Mouse (Mus musculus) stomach, postnatal 0 days (tissue): ENCODE data around the gene Abhd14b. TPM values are rescaled to one million over a fixed set of nuclear protein-coding genes. Genes with fewer than 3 reads are reported as not detected.

ENCODE experiments used
- ATAC-seq: fragments of 200-750 bp; cut with Nextera tagmentation; 2 replicates; pipeline ENCODE4 v1.8.0; 2017; ENCODE audit not compliant: low FRiP score, low TSS enrichment
- DNase-seq: peaks from one replicate; pipeline ENCODE4 v3.0.0-alpha.2; 2016; ENCODE audit warnings: low spot score
- H3K27ac ChIP-seq: fragments of 300-500 bp; sonication (generic); replicated peaks from 2 replicates; pipeline ENCODE4 v1.5.1; 2014; ENCODE audit warnings: mild to moderate bottlenecking, control low read depth
- H3K27me3 ChIP-seq: fragments of 300-500 bp; sonication (generic); 2 replicates; pipeline ENCODE4 v1.6.1; 2014; ENCODE audit warnings: low read length; ENCODE audit not compliant: control insufficient read depth, insufficient read depth
- H3K36me3 ChIP-seq: fragments of 300-500 bp; sonication (generic); 2 replicates; pipeline ENCODE4 v1.6.1; 2014; ENCODE audit warnings: low read length, mixed read lengths; ENCODE audit not compliant: control insufficient read depth, insufficient read depth
- H3K4me1 ChIP-seq: fragments of 300-500 bp; sonication (generic); replicated peaks from 2 replicates; pipeline ENCODE4 v1.6.1; 2014; ENCODE audit warnings: antibody characterized with exemption; ENCODE audit not compliant: control insufficient read depth, insufficient read depth
- H3K4me2 ChIP-seq: fragments of 300-500 bp; sonication (generic); replicated peaks from 2 replicates; pipeline ENCODE4 v1.6.1; 2014; ENCODE audit warnings: low read depth, mild to moderate bottlenecking, control low read depth, moderate library complexity
- H3K4me3 ChIP-seq: fragments of 300-500 bp; sonication (generic); 2 replicates; pipeline ENCODE4 v1.5.1; 2014; ENCODE audit warnings: low read depth, low read length, control low read depth
- H3K9ac ChIP-seq: fragments of 300-500 bp; sonication (generic); 2 replicates; pipeline ENCODE4 v1.6.1; 2014; ENCODE audit warnings: mild to moderate bottlenecking, low read length, control low read depth, mixed read lengths
- H3K9me3 ChIP-seq: fragments of 300-500 bp; sonication (generic); 2 replicates; pipeline ENCODE4 v1.6.1; 2016; ENCODE audit warnings: low read length; ENCODE audit not compliant: control insufficient read depth
- CTCF ChIP-seq: IDR thresholded peaks from 2 replicates; pipeline ENCODE4 v1.5.1; 2016; ENCODE audit warnings: antibody characterized with exemption, low read depth, mild to moderate bottlenecking, moderate library complexity
- EP300 ChIP-seq: optimal IDR thresholded peaks from 2 replicates; pipeline ENCODE3; 2016; ENCODE audit warnings: antibody characterized with exemption
- WGBS: fragments of 180-500 bp; shearing (Covaris S2); extraction: QIAGEN DNeasy Blood & Tissue Kit; methylation state at CpG from one replicate; pipeline ENCODE4 v1.1.7; 2014; 5-methylcytosine and 5-hydroxymethylcytosine counted together
- polyA plus RNA-seq: library from polyadenylated mRNA; unstranded; fragments of >200 nt; fragmentation: Nextera tagmentation; extraction: Ambion mirVana; gene quantifications from 2 replicates; pipeline ENCODE4 v1.2.1, GENCODE M21; 2015

Gene Abhd14b
- polyA plus RNA-seq, 1 experiment from 2014 or later: 39.0 TPM

- Histone ChIP-seq H3K4me3 (no peak overlapping the region), H3K27ac (no peak overlapping the region), H3K27me3 (no peaks in the 10 kb centered on the region), H3K9me3 (no peaks in the 10 kb centered on the region), H3K36me3 (no peaks in the 10 kb centered on the region), H3K4me1 (peaks cover 10% of the 10 kb centered on the region; the same call in 1 of the 2 replicates), H3K4me2 (no peak overlapping the region), H3K9ac (no peak overlapping the region)
- no peak for ATAC-seq
- TF ChIP-seq CTCF (no peak), EP300 (no peak)
- 85% methylated on average over 5 of the region's 5 CpGs for WGBS
- no peak for DNase-seq
These were observed 10.7 kb downstream of the Abhd14b start for GRCm38 (mm10) chr9:106457920-106458319.

- WGBS: 81% methylated on average over 15 of the region's 15 CpGs
These were observed 12.7 kb downstream of the Abhd14b start for GRCm38 (mm10) chr9:106459946-106460345.

GRCm38 (mm10) chr9:106460401-106461025, 13.3 kb downstream of the Abhd14b start:
- Histone ChIP-seq H3K4me3 (no peak overlapping the region), H3K4me2 (no peak overlapping the region), H3K9ac (no peak overlapping the region), H3K36me3 (no peaks in the 10 kb centered on the region), H3K27ac (no peak overlapping the region), H3K4me1 (0 out of 2 replicates have a peak, but pooled peaks cover 2% of the 10 kb centered on the region), H3K9me3 (no peaks in the 10 kb centered on the region), H3K27me3 (no peaks in the 10 kb centered on the region)
- TF ChIP-seq EP300 (no peak), CTCF (no peak)
- DNase-seq (no peak), ATAC-seq (no peak)
- 76% methylated on average over 18 of the region's 18 CpGs for WGBS

More at GRCm38 (mm10) chr9:106459946-106460345, 12.7 kb downstream of the Abhd14b start:
- no peaks in the 10 kb centered on the region for H3K36me3 ChIP-seq
- no peak overlapping the region for H3K4me3 ChIP-seq
- H3K4me1 ChIP-seq: peaks cover 4% of the 10 kb centered on the region; the same call in 1 of the 2 replicates
- DNase-seq (no peak), ATAC-seq (no peak)
- no peaks in the 10 kb centered on the region for H3K9me3 ChIP-seq
- H3K4me2 ChIP-seq: no peak overlapping the region
- no peak overlapping the region for H3K27ac ChIP-seq
- no peak overlapping the region for H3K9ac ChIP-seq
- TF ChIP-seq EP300 (no peak), CTCF (no peak)
- no peaks in the 10 kb centered on the region for H3K27me3 ChIP-seq

- Histone ChIP-seq H3K4me3 (no peak overlapping the region), H3K9me3 (no peaks in the 10 kb centered on the region), H3K27ac (no peak overlapping the region), H3K4me1 (0 out of 2 replicates have a peak, but pooled peaks cover 2% of the 10 kb centered on the region), H3K36me3 (no peaks in the 10 kb centered on the region), H3K27me3 (peaks cover 2% of the 10 kb centered on the region; the same call in 1 of the 2 replicates), H3K9ac (no peak overlapping the region), H3K4me2 (no peak overlapping the region)
- 88% methylated on average over 9 of the region's 9 CpGs for WGBS
- TF ChIP-seq CTCF: no peak
- no peak for TF ChIP-seq EP300
- ATAC-seq (no peak), DNase-seq (no peak)
These were observed 13.8 kb downstream of the Abhd14b start for GRCm38 (mm10) chr9:106461026-106461415.

GRCm38 (mm10) chr9:106461641-106462429, 14.6 kb downstream of the Abhd14b start:
- TF ChIP-seq CTCF (no peak), EP300 (no peak)
- DNase-seq (no peak), ATAC-seq (no peak)
- peaks cover 2% of the 10 kb centered on the region; the same call in 1 of the 2 replicates for H3K27me3 ChIP-seq
- no peak overlapping the region for H3K27ac ChIP-seq
- no peaks in the 10 kb centered on the region for H3K36me3 ChIP-seq
- H3K4me3 ChIP-seq: no peak overlapping the region
- no peak overlapping the region for H3K4me2 ChIP-seq
- H3K4me1 ChIP-seq: no peaks in the 10 kb centered on the region
- no peak overlapping the region for H3K9ac ChIP-seq
- 88% methylated on average over 16 of the region's 16 CpGs for WGBS
- no peaks in the 10 kb centered on the region for H3K9me3 ChIP-seq

- ATAC-seq: no peak
- H3K36me3 ChIP-seq: no peaks in the 10 kb centered on the region
- H3K4me1 ChIP-seq: no peaks in the 10 kb centered on the region
- no peak overlapping the region for H3K27ac ChIP-seq
- peaks cover 2% of the 10 kb centered on the region; the same call in 1 of the 2 replicates for H3K27me3 ChIP-seq
- H3K4me2 ChIP-seq: no peak overlapping the region
- no peak overlapping the region for H3K9ac ChIP-seq
- 92% methylated on average over 12 of the region's 12 CpGs for WGBS
- H3K4me3 ChIP-seq: no peak overlapping the region
- no peak for DNase-seq
- H3K9me3 ChIP-seq: no peaks in the 10 kb centered on the region
- TF ChIP-seq CTCF (no peak), EP300 (no peak)
These were observed 15.2 kb downstream of the Abhd14b start for GRCm38 (mm10) chr9:106462430-106462800.
